Mouse (Mus musculus): ENCODE measurements around the gene Zmym3. TPM values are rescaled to one million over a fixed set of nuclear protein-coding genes. Genes with fewer than 3 reads are reported as not detected.
"Not testable (repeated sequence)": the region's sequence is repeated elsewhere in the genome, so short reads cannot be mapped to it uniquely, and the experiment has no call there.

Zmym3 gene
- polyA plus RNA-seq, 1 experiment from 2014 or later, result 31.4 TPM

DNA sequence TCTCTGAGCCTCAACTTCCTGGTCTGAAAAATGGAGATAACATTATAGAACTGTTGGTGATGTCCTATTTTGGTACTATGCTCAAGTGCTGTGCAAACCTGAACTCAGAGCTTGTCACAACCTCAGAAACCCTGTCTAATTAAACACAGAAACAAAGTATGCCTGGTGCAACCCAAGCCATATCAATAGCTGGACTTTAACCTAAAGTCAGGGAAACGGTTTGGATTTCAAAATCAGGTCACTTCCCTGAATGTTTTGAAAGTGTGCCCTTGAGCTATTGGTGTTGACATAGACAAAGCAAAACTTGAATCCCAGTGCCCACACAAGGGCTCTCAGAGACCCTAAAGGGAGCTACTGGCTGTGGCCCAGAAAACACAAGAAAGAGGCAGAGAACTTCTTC is 40.9 kb downstream of the Zmym3 start:
- no peaks in the 10 kb centered on the region for H3K9me3 ChIP-seq (ENCODE audit: control insufficient read depth, low read length)
- ATAC-seq (ENCODE audit: low read depth), result no peak
- H3K36me3 ChIP-seq (ENCODE audit: control insufficient read depth, insufficient read depth, low read length), result no peaks in the 10 kb centered on the region
- 73% methylated on average over 1 of the region's 1 CpGs for WGBS
- no peak overlapping the region for H3K27ac ChIP-seq (ENCODE audit: low read length)
- H3K4me2 ChIP-seq (ENCODE audit: low read depth, low read length), result no peak overlapping the region
- H3K9ac ChIP-seq (ENCODE audit: low read length), result no peak overlapping the region
- H3K4me3 ChIP-seq (ENCODE audit: low read length), result no peak overlapping the region
- 0 out of 2 replicates have a peak, but pooled peaks cover 3% of the 10 kb centered on the region for H3K4me1 ChIP-seq (replicated peaks; ENCODE audit: control insufficient read depth, insufficient read depth, low read length)
- H3K27me3 ChIP-seq (ENCODE audit: control insufficient read depth, insufficient read depth, low read depth, low read length), result peaks cover 20% of the 10 kb centered on the region

GRCm38 (mm10) chrX:101377076-101377475 is 43.6 kb downstream of the Zmym3 start:
- H3K9me3 ChIP-seq (ENCODE audit: control insufficient read depth, low read length), result no peaks in the 10 kb centered on the region
- H3K9ac ChIP-seq (ENCODE audit: low read length), result no peak overlapping the region
- H3K4me1 ChIP-seq (replicated peaks; ENCODE audit: control insufficient read depth, insufficient read depth, low read length), result no peaks in the 10 kb centered on the region
- no peak for ATAC-seq (ENCODE audit: low read depth)
- peaks cover 4% of the 10 kb centered on the region; the same call in 1 of the 2 replicates for H3K27me3 ChIP-seq (ENCODE audit: control insufficient read depth, insufficient read depth, low read depth, low read length)
- no peak overlapping the region for H3K4me2 ChIP-seq (ENCODE audit: low read depth, low read length)
- no peaks in the 10 kb centered on the region for H3K36me3 ChIP-seq (ENCODE audit: control insufficient read depth, insufficient read depth, low read length)
- H3K27ac ChIP-seq (ENCODE audit: low read length), result no peak overlapping the region
- 50% methylated on average over 4 of the region's 4 CpGs for WGBS
- H3K4me3 ChIP-seq (ENCODE audit: low read length), result no peak overlapping the region

GRCm38 (mm10) chrX:101376190-101376968 is 44.3 kb downstream of the Zmym3 start, which contains the start of gene Gjb1:
Gene Gjb1, plus strand, starts transcription at chrX:101376378.
- H3K9me3 ChIP-seq (ENCODE audit: control insufficient read depth, low read length), result no peaks in the 10 kb centered on the region
- WGBS, result 62% methylated on average over 7 of the region's 7 CpGs
- no peaks in the 10 kb centered on the region for H3K4me1 ChIP-seq (replicated peaks; ENCODE audit: control insufficient read depth, insufficient read depth, low read length)
- no peak within 1 kb of the TSS for H3K27ac ChIP-seq (ENCODE audit: low read length)
- no peak within 1 kb of the TSS for H3K9ac ChIP-seq (ENCODE audit: low read length)
- no peaks in the 10 kb centered on the region for H3K36me3 ChIP-seq (ENCODE audit: control insufficient read depth, insufficient read depth, low read length)
- ATAC-seq (ENCODE audit: low read depth), result no peak
- H3K4me2 ChIP-seq (ENCODE audit: low read depth, low read length), result no peak within 1 kb of the TSS
- peaks cover 3% of the 10 kb centered on the region; the same call in 1 of the 2 replicates for H3K27me3 ChIP-seq (ENCODE audit: control insufficient read depth, insufficient read depth, low read depth, low read length)
- no peak within 1 kb of the TSS for H3K4me3 ChIP-seq (ENCODE audit: low read length)

- Histone ChIP-seq H3K4me2 (ENCODE audit: low read depth, low read length) (no peak overlapping the region), H3K4me1 (replicated peaks; ENCODE audit: control insufficient read depth, insufficient read depth, low read length) (no peaks in the 10 kb centered on the region), H3K36me3 (ENCODE audit: control insufficient read depth, insufficient read depth, low read length) (no peaks in the 10 kb centered on the region), H3K4me3 (ENCODE audit: low read length) (no peak overlapping the region), H3K27ac (ENCODE audit: low read length) (no peak overlapping the region), H3K27me3 (ENCODE audit: control insufficient read depth, insufficient read depth, low read depth, low read length) (no peaks in the 10 kb centered on the region; the same call in none of the 2 replicates), H3K9ac (ENCODE audit: low read length) (no peak overlapping the region), H3K9me3 (ENCODE audit: control insufficient read depth, low read length) (no peaks in the 10 kb centered on the region)
- 66% methylated on average over 5 of the region's 5 CpGs for WGBS
- no peak for ATAC-seq (ENCODE audit: low read depth)
These were observed 47.7 kb downstream of the Zmym3 start for GRCm38 (mm10) chrX:101372946-101373345.

DNA sequence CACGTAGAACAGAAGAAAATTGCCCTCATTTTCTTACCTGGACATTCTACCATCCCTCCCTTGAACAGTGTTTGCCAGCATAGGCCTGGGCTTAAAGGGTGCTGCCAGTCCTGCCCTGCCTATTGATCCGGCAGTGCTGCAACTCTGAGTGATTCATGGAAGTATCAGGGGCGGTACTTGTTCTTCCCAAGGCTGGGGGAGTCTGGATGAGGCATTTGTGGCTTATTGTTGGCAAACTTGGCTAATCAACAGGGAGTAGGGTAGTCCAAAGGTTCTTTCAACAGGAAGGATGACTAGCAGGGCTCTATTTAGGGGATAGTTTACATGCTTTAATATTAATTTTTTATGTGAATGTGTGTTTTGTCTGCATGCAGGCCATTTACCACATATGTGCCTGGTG is 50.1 kb downstream of the Zmym3 start:
- H3K27ac ChIP-seq (ENCODE audit: low read length), result no peak overlapping the region
- H3K4me1 ChIP-seq (replicated peaks; ENCODE audit: control insufficient read depth, insufficient read depth, low read length), result no peaks in the 10 kb centered on the region
- H3K4me3 ChIP-seq (ENCODE audit: low read length), result no peak overlapping the region
- 60% methylated on average over 3 of the region's 3 CpGs for WGBS
- no peak for ATAC-seq (ENCODE audit: low read depth)
- H3K9ac ChIP-seq (ENCODE audit: low read length), result no peak overlapping the region
- no peaks in the 10 kb centered on the region; the same call in none of the 2 replicates for H3K27me3 ChIP-seq (ENCODE audit: control insufficient read depth, insufficient read depth, low read depth, low read length)
- no peaks in the 10 kb centered on the region for H3K36me3 ChIP-seq (ENCODE audit: control insufficient read depth, insufficient read depth, low read length)
- H3K4me2 ChIP-seq (ENCODE audit: low read depth, low read length), result no peak overlapping the region
- no peaks in the 10 kb centered on the region for H3K9me3 ChIP-seq (ENCODE audit: control insufficient read depth, low read length)

GRCm38 (mm10) chrX:101369001-101369400 is 51.6 kb downstream of the Zmym3 start:
- no peaks in the 10 kb centered on the region for H3K36me3 ChIP-seq (ENCODE audit: control insufficient read depth, insufficient read depth, low read length)
- no peaks in the 10 kb centered on the region; the same call in none of the 2 replicates for H3K27me3 ChIP-seq (ENCODE audit: control insufficient read depth, insufficient read depth, low read depth, low read length)

DNA sequence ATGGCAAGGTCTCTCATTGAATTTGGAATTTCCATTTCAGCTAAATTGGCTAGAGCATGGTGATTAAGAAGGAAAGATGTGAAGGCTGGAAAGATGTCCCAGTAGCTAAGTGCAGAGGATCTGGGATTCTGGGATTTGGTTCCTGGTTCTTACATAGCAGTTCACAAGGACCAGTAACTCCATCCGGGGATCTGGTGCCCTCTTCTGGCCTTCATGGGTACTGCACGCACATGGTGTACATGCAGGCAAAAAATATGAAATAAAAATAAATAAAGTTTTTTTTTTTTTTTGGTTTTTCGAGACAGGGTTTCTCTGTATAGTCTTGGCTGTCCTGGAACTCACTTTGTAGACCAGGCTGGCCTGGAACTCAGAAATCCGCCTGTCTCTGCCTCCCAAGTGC is 61.7 kb downstream of the Zmym3 start:
- 56% methylated on average over 3 of the region's 4 CpGs for WGBS
- not testable (repeated sequence) for H3K4me3 ChIP-seq (ENCODE audit: low read length); H3K27me3 ChIP-seq (ENCODE audit: control insufficient read depth, insufficient read depth, low read depth, low read length); ATAC-seq (ENCODE audit: low read depth); H3K27ac ChIP-seq (ENCODE audit: low read length); H3K4me1 ChIP-seq (replicated peaks; ENCODE audit: control insufficient read depth, insufficient read depth, low read length); H3K9me3 ChIP-seq (ENCODE audit: control insufficient read depth, low read length); H3K4me2 ChIP-seq (ENCODE audit: low read depth, low read length); H3K36me3 ChIP-seq (ENCODE audit: control insufficient read depth, insufficient read depth, low read length); H3K9ac ChIP-seq (ENCODE audit: low read length)

More at GRCm38 (mm10) chrX:101369001-101369400, 51.6 kb downstream of the Zmym3 start:
- H3K9me3 ChIP-seq (ENCODE audit: control insufficient read depth, low read length), result no peaks in the 10 kb centered on the region
- ATAC-seq (ENCODE audit: low read depth), result no peak
- no peak overlapping the region for H3K9ac ChIP-seq (ENCODE audit: low read length)
- no peaks in the 10 kb centered on the region for H3K4me1 ChIP-seq (replicated peaks; ENCODE audit: control insufficient read depth, insufficient read depth, low read length)
- no peak overlapping the region for H3K4me2 ChIP-seq (ENCODE audit: low read depth, low read length)
- no peak overlapping the region for H3K4me3 ChIP-seq (ENCODE audit: low read length)
- 45% methylated on average over 7 of the region's 7 CpGs for WGBS
- H3K27ac ChIP-seq (ENCODE audit: low read length), result no peak overlapping the region

Other genes starting within 250 kb of the Zmym3 start
- gene Snx12, start 198.3 kb downstream of the Zmym3 start, polyA plus RNA-seq (2015; fragmentation: Nextera tagmentation; extraction: Ambion mirVana), result 48.6 and 52.1 TPM in 2 replicates
- gene Foxo4, start 166.3 kb downstream of the Zmym3 start, polyA plus RNA-seq (2015; fragmentation: Nextera tagmentation; extraction: Ambion mirVana), result 2.2 and 2.5 TPM in 2 replicates
- not detected in 2 replicates for gene Gm614, start 156.9 kb downstream of the Zmym3 start, polyA plus RNA-seq (2015; fragmentation: Nextera tagmentation; extraction: Ambion mirVana)
- 26.5 and 27.9 TPM in 2 replicates for gene Il2rg, start 152.6 kb downstream of the Zmym3 start, polyA plus RNA-seq (2015; fragmentation: Nextera tagmentation; extraction: Ambion mirVana)
- gene Gm20489, start 151.8 kb downstream of the Zmym3 start, polyA plus RNA-seq (2015; fragmentation: Nextera tagmentation; extraction: Ambion mirVana), result not detected in 2 replicates
- gene Med12, start 146.8 kb downstream of the Zmym3 start, polyA plus RNA-seq (2015; fragmentation: Nextera tagmentation; extraction: Ambion mirVana), result 34.2 and 34.9 TPM in 2 replicates
- gene Nlgn3, start 121.7 kb downstream of the Zmym3 start, polyA plus RNA-seq (2015; fragmentation: Nextera tagmentation; extraction: Ambion mirVana), result 4.2 and 4.9 TPM in 2 replicates
- gene Gjb1, start 44.5 kb downstream of the Zmym3 start, polyA plus RNA-seq (2015; fragmentation: Nextera tagmentation; extraction: Ambion mirVana), result 0.58 and 2.8 TPM in 2 replicates
- gene Nono, start 8.5 kb upstream of the Zmym3 start, polyA plus RNA-seq (2015; fragmentation: Nextera tagmentation; extraction: Ambion mirVana), result 399 and 412 TPM in 2 replicates
- gene Itgb1bp2, start 28.2 kb upstream of the Zmym3 start, polyA plus RNA-seq (2015; fragmentation: Nextera tagmentation; extraction: Ambion mirVana), result 7.6 and 12.3 TPM in 2 replicates
- gene Taf1, start 111.9 kb upstream of the Zmym3 start, polyA plus RNA-seq (2015; fragmentation: Nextera tagmentation; extraction: Ambion mirVana), result 11.9 and 12.5 TPM in 2 replicates
- 149 and 150 TPM in 2 replicates for gene Ogt, start 219.2 kb upstream of the Zmym3 start, polyA plus RNA-seq (2015; fragmentation: Nextera tagmentation; extraction: Ambion mirVana)

Measured in lung, embryonic 16.5 days (tissue).